Mouse (Mus musculus): ENCODE data around the gene Spocd1.

Spocd1 gene

GRCm38 (mm10) chr4:129974285-129974684 is 45.2 kb downstream of the Spocd1 start:
- DNase-seq (ENCODE audit: low read depth, low spot score), result no peak

- DNase-seq (ENCODE audit: low read depth, low spot score), result peak; percentile 63
Observed at GRCm38 (mm10) chr4:129977256-129977655, 48.2 kb downstream of the Spocd1 start.

- DNase-seq (ENCODE audit: low read depth, low spot score), result no peak
Observed at GRCm38 (mm10) chr4:129978227-129978626, 49.2 kb downstream of the Spocd1 start.

- DNase-seq (ENCODE audit: low read depth, low spot score), result no peak
Observed at GRCm38 (mm10) chr4:129978930-129979329, 49.9 kb downstream of the Spocd1 start.

GRCm38 (mm10) chr4:129981657-129982056 is 52.6 kb downstream of the Spocd1 start:
- DNase-seq (ENCODE audit: low read depth, low spot score), result no peak

- DNase-seq (ENCODE audit: low read depth, low spot score), result no peak
Observed at GRCm38 (mm10) chr4:129983046-129983445, 54.0 kb downstream of the Spocd1 start.

DNA sequence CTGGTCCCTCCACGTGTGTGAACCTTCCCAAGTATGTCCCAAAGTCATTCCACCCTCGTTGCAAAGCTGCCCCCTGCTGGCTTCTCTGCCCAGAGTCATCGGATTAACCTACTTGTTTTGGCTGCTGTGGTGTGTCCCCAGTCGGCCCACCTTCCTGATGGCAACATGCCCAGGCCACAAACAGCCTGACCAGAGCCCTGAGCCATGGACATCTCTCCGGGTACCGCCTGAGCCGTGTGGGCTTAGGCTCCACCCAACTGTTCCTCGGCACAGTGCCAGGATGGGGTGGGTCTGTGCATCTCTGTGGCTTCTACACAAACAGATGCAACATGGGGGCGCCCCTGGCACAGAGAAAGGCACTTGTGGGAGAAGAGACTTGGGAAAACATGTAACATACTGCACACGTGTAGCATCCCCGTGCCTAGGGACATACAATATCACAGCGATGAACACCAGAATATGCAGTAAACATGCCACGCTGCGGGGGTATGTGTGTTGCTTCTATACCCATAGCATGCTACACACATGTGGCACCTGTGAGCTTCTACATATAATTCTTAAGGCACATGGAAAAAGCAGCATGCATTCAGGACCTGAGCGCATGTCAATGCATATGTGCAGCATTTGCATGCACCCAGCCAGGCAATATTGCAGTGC is 54.8 kb downstream of the Spocd1 start:
- DNase-seq (ENCODE audit: low read depth, low spot score), result peak; percentile 72

GRCm38 (mm10) chr4:129984421-129985061 is 55.5 kb downstream of the Spocd1 start, which contains the start of gene Adgrb2:
Gene Adgrb2 (plus strand): TSS chr4:129984870.
- no peak for DNase-seq (ENCODE audit: low read depth, low spot score)

DNA sequence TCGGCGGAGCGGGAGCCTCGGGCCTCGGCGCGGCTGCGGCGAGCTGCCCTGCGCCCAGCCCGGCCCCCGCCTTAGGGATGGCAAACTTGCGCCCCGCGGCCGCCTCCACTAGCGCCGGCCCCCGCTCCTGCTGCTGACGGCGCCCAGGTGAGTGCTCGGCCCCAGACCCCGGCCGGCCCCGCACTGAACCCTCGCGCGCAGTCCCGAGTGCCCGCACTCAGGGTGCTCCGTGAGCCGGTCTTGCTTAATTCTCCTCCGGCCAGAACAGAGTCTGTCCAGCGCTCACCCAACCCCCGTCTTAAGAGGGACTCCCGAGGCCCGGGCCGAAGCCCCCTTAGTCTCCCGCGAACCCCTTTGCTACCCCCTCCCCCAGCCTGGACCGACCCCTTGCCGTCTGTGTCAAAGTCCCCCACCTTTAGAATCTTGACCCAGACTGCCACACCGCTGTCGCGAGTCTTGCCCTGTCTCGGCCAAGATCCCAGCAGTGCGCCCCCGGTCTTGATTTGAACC is 56.2 kb downstream of the Spocd1 start:
- DNase-seq (ENCODE audit: low read depth, low spot score), result no peak

- peak; percentile 46 for DNase-seq (ENCODE audit: low read depth, low spot score)
Observed at GRCm38 (mm10) chr4:129985671-129986441, 56.8 kb downstream of the Spocd1 start.

- DNase-seq (ENCODE audit: low read depth, low spot score), result peak; percentile 78
Observed at GRCm38 (mm10) chr4:129987825-129988504, 58.9 kb downstream of the Spocd1 start.

DNA sequence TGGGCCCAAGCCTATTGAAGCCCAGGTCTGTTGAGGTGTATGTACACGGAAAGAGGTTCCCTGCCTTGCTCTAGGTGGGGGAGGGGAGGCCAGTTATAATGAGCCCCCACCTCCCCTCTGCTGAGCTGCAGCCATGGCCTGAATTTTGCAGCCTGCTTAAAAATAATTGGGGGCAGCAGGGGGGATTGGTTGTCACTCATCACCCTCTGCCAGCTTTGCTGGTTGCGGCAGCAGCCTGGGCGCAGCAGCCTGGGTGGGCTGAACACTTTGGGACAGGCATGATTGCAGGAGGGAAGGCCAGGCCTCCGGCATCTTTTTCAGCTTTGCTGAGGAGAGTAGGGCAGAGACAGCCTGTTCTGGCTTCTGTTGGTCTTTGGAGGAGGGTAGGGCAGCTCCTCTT is 60.9 kb downstream of the Spocd1 start:
- no peak for DNase-seq (ENCODE audit: low read depth, low spot score)

- DNase-seq (ENCODE audit: low read depth, low spot score), result no peak
Observed at GRCm38 (mm10) chr4:129992720-129993119, 63.7 kb downstream of the Spocd1 start.

DNA sequence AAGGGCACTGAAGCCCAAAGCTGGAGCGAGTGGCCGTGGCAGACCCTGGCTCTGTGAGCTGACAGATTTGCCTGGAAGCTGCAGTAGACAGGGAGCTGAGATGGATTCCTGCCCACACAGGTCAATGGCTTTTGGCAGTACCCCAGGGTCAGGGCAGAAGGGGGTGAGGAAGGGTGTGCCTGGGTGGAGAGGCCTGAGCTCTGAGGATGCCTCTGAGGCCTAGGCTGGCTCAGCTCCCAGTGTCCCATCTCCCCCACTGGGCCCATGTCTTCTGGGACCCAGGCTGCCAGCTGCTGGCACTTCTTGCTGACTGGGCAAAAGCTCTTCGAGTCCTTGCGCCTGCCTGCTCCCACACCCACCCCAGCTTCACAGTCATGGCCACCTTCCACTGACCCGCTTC is 64.2 kb downstream of the Spocd1 start:
- no peak for DNase-seq (ENCODE audit: low read depth, low spot score)

- DNase-seq (ENCODE audit: low read depth, low spot score), result no peak
Observed at GRCm38 (mm10) chr4:129993944-129994695, 65.1 kb downstream of the Spocd1 start.

DNA sequence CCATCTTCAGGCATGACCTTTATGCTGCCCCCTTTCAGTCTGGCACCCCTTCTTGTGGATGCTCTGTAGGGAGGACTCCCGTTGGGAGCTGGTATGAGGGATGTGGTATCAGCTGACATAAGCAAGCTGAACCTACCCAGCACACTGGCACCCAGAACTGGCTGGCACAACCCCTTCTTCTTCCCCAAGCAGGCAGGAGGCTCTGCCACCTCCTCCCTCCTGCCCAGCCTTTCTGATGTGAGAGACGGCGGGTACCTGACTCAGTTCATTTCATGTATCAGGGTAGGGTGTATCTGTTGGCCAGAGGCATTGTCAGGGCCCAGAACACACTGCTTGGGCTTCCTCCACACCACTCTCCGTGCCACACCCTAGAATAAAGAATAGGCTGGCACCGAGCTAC is 65.7 kb downstream of the Spocd1 start:
- no peak for DNase-seq (ENCODE audit: low read depth, low spot score)

DNA sequence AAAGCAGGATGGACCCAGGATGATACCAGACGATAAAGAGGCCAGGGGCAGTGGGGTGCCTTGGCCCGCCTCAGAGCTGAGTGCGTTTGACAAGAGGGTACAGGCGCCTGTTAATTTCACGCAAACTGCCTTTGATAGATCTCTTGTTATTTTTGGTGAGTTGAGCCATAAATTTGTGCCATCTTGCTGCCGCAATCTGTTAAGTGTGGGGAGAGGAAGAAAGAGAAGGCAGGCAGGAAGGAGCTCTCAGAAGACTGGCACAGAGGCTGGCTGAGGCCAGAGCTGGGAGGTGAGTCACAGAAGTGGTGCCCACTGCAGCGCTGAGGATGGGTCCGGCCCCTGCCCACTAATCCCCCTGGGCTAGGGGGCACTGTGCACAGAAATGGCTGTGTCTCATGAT is 66.2 kb downstream of the Spocd1 start:
- no peak for DNase-seq (ENCODE audit: low read depth, low spot score)

DNA sequence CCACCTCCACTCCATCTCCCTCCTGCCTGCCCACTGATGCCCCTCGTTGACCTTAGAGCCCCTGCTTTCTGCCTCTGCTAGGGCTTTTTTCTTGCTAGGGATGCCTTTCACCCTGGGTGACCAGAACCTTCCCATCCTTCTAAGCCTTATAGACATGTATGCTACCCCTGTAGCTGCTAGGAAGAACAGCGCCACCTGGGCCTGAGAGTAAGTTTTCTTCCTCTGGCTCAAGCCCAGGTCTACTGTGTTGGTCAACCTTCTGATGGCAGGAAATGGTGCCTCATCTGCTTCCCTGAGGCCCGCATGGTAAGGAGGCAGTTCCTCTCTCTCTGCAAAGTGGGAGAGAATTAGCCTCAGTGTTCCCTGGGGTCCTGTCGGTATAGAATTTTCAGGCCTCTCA is 67.0 kb downstream of the Spocd1 start:
- no peak for DNase-seq (ENCODE audit: low read depth, low spot score)

DNA sequence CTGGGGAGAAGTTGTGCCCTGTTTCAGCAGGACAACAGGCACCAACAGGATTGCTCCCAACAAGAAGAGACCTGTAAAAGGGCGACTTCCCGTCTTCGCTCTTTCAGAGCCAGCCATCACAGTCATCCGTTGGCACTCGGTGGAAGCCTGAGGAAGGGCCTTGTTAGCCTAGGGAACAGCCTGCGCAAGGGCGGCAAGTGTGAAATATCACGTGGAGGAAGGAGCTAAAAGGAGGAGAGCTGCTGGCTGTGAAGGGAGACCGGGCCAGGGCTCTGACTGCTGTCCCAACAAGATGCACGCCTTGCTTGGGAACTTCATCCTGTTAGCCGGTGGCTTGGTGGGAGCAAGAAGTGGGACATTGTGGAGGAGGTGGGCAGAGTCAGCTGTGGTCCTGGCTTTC is 69.1 kb downstream of the Spocd1 start:
- DNase-seq (ENCODE audit: low read depth, low spot score), result no peak

GRCm38 (mm10) chr4:130001710-130002109 is 72.7 kb downstream of the Spocd1 start:
- no peak for DNase-seq (ENCODE audit: low read depth, low spot score)

DNA sequence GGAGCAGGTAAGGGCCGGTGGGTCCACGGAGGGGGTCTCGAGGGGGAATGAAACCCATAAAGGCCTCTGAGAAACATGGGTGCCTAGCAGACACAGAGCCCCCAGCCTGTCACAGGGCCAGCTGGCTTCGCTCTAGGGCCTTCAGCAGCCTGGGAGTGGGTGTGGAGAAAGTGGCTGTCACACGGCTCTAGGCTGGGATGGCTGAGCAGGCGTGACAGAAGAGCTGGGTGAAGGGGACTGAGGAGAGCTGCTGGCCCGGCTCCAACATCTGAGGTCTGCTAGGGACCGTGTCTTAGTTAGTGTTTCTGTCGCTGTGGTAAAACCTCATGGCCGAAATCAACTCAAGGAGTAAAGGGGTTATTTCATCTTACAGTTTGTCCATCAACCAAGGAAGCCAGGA is 73.1 kb downstream of the Spocd1 start:
- DNase-seq (ENCODE audit: low read depth, low spot score), result no peak

Measured in R1 (cell line).